Mouse (Mus musculus) G1E (cell line): ENCODE measurements around the gene Tmsb10.

ENCODE experiments used
- CTCF ChIP-seq: IDR thresholded peaks from 2 replicates; pipeline ENCODE4 v1.5.1; 2012; ENCODE audit warnings: low read depth, low read length, inconsistent platforms, mixed read lengths
- GATA1 ChIP-seq: IDR thresholded peaks from 2 replicates; pipeline ENCODE4 v1.6.1; 2012; ENCODE audit warnings: borderline replicate concordance, low read length, inconsistent platforms, mixed read lengths
- GATA2 ChIP-seq: IDR thresholded peaks from 2 replicates; pipeline ENCODE4 v1.6.1; 2012; ENCODE audit warnings: low read depth, low read length, inconsistent platforms, borderline replicate concordance
- POLR2AphosphoS5 ChIP-seq: IDR thresholded peaks from 2 replicates; pipeline ENCODE4 v1.6.1; 2012; ENCODE audit warnings: low read depth, low read length, inconsistent platforms; ENCODE audit not compliant: insufficient replicate concordance
- TAL1 ChIP-seq: conservative IDR thresholded peaks from 2 replicates; pipeline ENCODE4 v1.6.1; 2012; ENCODE audit warnings: low read depth, low read length, inconsistent platforms, mixed read lengths

- TF ChIP-seq GATA1 (no peak), CTCF (no peak), GATA2 (no peak), POLR2AphosphoS5 (no peak), TAL1 (no peak)
Measured at GRCm38 (mm10) chr6:72960675-72961074, 2.1 kb upstream of the Tmsb10 start.
